Mouse (Mus musculus) erythroblast, embryonic 14.5 days (primary cell): ENCODE results near the gene Cd3eap.

Experiments
- GATA1 ChIP-seq: IDR thresholded peaks from 2 replicates; pipeline ENCODE4 v1.6.1; 2012; ENCODE audit warnings: low read length, inconsistent platforms, mixed read lengths
- TAL1 ChIP-seq: IDR thresholded peaks from 3 replicates; pipeline ENCODE4 v1.6.1; 2012; ENCODE audit warnings: low read length, inconsistent platforms, mixed read lengths

DNA sequence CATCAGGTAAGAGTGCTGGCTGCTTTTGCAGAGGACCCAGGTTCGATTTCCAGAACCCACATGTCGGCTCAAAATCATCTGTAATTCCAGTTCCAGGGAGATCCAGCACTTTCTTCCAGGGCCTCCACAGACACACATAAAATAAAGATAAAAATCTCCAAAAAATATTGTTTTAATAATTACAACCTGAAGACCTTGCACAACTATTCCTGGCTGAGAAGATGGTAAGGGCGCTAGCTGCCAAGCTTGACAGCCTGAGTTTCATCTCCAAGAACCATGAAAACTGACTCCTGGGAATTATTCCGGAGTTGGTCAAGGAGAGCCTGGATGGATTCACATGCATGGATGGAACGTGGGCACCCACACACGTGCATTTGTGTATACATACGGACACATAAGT is 45.2 kb upstream of the Cd3eap start, which contains the start of gene Ckm:
- TF ChIP-seq GATA1 (no peak), TAL1 (no peak)
